ENCODE assay signal across 9 mouse cellular contexts in genomic region chr17:11912872-11913365, GRCm38 (mm10).
DNase-seq lines count a peak whose midpoint lies in the region; ATAC-seq and TF ChIP-seq lines count a peak whose summit lies in the region.
"Had no signal": no experiment of that assay in that cellular context is flagged by ENCODE, and none has a peak within 500 bp of the region (broad histone marks: within the 10 kb centered on the region; RNA-seq: fewer than 3 reads in every experiment).

No protein-coding gene starts in this region.

- peak; percentile 55 for DNase-seq in lung, embryonic 14.5 days
- no peak for DNase-seq in lung, postnatal 4 days
- DNase-seq in cerebellum, postnatal 25 days: peak; percentile 63
- DNase-seq in kidney, postnatal 0 days (ENCODE audit: low spot score): peak; percentile 44
- DNase-seq in ovary, postnatal 10 days (ENCODE audit: low spot score): no peak
- DNase-seq in thymus, postnatal 36 days: no peak

- H3K27me3 ChIP-seq in lung, embryonic 14.5 days (ENCODE audit: insufficient read depth, low read length): peaks cover 21% of the 10 kb centered on the region
- H3K27me3 ChIP-seq in heart, embryonic 16.5 days (ENCODE audit: control insufficient read depth, insufficient read depth, low read length): peaks cover 17% of the 10 kb centered on the region; the same call in 1 of the 2 replicates
- H3K27me3 ChIP-seq in kidney, postnatal 0 days (ENCODE audit: insufficient read depth, low read length): peaks cover 5% of the 10 kb centered on the region; the same call in 1 of the 2 replicates
- H3K27me3 ChIP-seq in neural tube, embryonic 12.5 days (replicated peaks): no peaks in the 10 kb centered on the region; the same call in 1 of the 2 replicates
- H3K27me3 ChIP-seq: Patski had no signal

- H3K27ac ChIP-seq in lung, embryonic 14.5 days (ENCODE audit: low read depth): no peak overlapping the region
- no peak overlapping the region for H3K27ac ChIP-seq in heart, embryonic 16.5 days (ENCODE audit: low read length)
- H3K27ac ChIP-seq in kidney, postnatal 0 days: no peak overlapping the region
- H3K27ac ChIP-seq in neural tube, embryonic 12.5 days: no peak overlapping the region

- H3K36me3 ChIP-seq in lung, embryonic 14.5 days (ENCODE audit: insufficient read depth): no peaks in the 10 kb centered on the region
- H3K36me3 ChIP-seq in heart, embryonic 16.5 days (ENCODE audit: control insufficient read depth, insufficient read depth): no peaks in the 10 kb centered on the region
- H3K36me3 ChIP-seq in kidney, postnatal 0 days (ENCODE audit: insufficient read depth, low read length): no peaks in the 10 kb centered on the region
- H3K36me3 ChIP-seq in neural tube, embryonic 12.5 days: no peaks in the 10 kb centered on the region

- ATAC-seq in lung, embryonic 14.5 days (ENCODE audit: insufficient read depth): no peak
- ATAC-seq in heart, embryonic 16.5 days (replicated peaks; ENCODE audit: extremely low read depth, insufficient read depth, low FRiP score): no peak
- ATAC-seq in kidney, postnatal 0 days (replicated peaks; ENCODE audit: low FRiP score, low read depth): no peak
- ATAC-seq in neural tube, embryonic 12.5 days (ENCODE audit: low FRiP score, low read depth): no peak; the same call in 1 of the 2 replicates
- ATAC-seq: Patski had no signal

- H3K9me3 ChIP-seq in lung, embryonic 14.5 days (ENCODE audit: low read depth, low read length): no peaks in the 10 kb centered on the region
- H3K9me3 ChIP-seq in heart, embryonic 16.5 days (replicated peaks; ENCODE audit: control insufficient read depth, low read length): peaks cover under 1% of the 10 kb centered on the region; the same call in 1 of the 2 replicates
- no peaks in the 10 kb centered on the region for H3K9me3 ChIP-seq in kidney, postnatal 0 days (replicated peaks; ENCODE audit: low read length)
- no peaks in the 10 kb centered on the region for H3K9me3 ChIP-seq in neural tube, embryonic 12.5 days

- TF ChIP-seq CTCF in lung, embryonic 14.5 days (IDR thresholded peaks at IDR 0.05; ENCODE audit: low read depth): no peak
- no peak for TF ChIP-seq CTCF in kidney, postnatal 0 days (IDR thresholded peaks at IDR 0.05; ENCODE audit: low read depth)

- WGBS in lung, embryonic 14.5 days: 2% methylated on average over 19 of the region's 19 CpGs
- WGBS in heart, embryonic 16.5 days: 2% methylated on average over 19 of the region's 19 CpGs
- WGBS in kidney, postnatal 0 days: under 1% methylated on average over 19 of the region's 19 CpGs
- 2% methylated on average over 19 of the region's 19 CpGs for WGBS in neural tube, embryonic 12.5 days

- H3K9ac ChIP-seq in lung, embryonic 14.5 days: peak overlapping the region; percentile 16; the same call in 1 of the 2 replicates
- 0 out of 2 replicates have a peak overlapping the region, but pooled peaks have one; percentile 43 for H3K9ac ChIP-seq in heart, embryonic 16.5 days (ENCODE audit: low read length)
- no peak overlapping the region for H3K9ac ChIP-seq in kidney, postnatal 0 days (ENCODE audit: low read depth, low read length)
- H3K9ac ChIP-seq in neural tube, embryonic 12.5 days: no peak overlapping the region

- H3K4me3 ChIP-seq in lung, embryonic 14.5 days (ENCODE audit: low read depth, low read length): peak overlapping the region; percentile 14; the same call in 1 of the 2 replicates
- peak overlapping the region; percentile 46 for H3K4me3 ChIP-seq in heart, embryonic 16.5 days (ENCODE audit: low read length)
- H3K4me3 ChIP-seq in kidney, postnatal 0 days (replicated peaks; ENCODE audit: low read depth, low read length): peak overlapping the region; percentile 24
- no peak overlapping the region for H3K4me3 ChIP-seq in neural tube, embryonic 12.5 days

- H3K4me1 ChIP-seq in lung, embryonic 14.5 days (ENCODE audit: insufficient read depth): no peaks in the 10 kb centered on the region
- no peaks in the 10 kb centered on the region for H3K4me1 ChIP-seq in heart, embryonic 16.5 days (ENCODE audit: control insufficient read depth, insufficient read depth, low read length)
- 0 out of 2 replicates have a peak, but pooled peaks cover 3% of the 10 kb centered on the region for H3K4me1 ChIP-seq in kidney, postnatal 0 days (replicated peaks; ENCODE audit: insufficient read depth, low read length)
- H3K4me1 ChIP-seq in neural tube, embryonic 12.5 days: peaks cover 9% of the 10 kb centered on the region; the same call in 1 of the 2 replicates

- H3K4me2 ChIP-seq in lung, embryonic 14.5 days: peak overlapping the region; percentile 56
- peak overlapping the region; percentile 76 for H3K4me2 ChIP-seq in heart, embryonic 16.5 days (ENCODE audit: low read depth, low read length)
- H3K4me2 ChIP-seq in kidney, postnatal 0 days (ENCODE audit: low read length): peak overlapping the region; percentile 58
- H3K4me2 ChIP-seq in neural tube, embryonic 12.5 days (replicated peaks): peak overlapping the region; percentile 61

Comparison
In these comparisons a context has a peak if more than half of its experiments do, and no peak if none do; other contexts are left out.
1. DNase-seq: peak in lung, embryonic 14.5 days (single experiment), cerebellum, postnatal 25 days (2 of 2) and kidney, postnatal 0 days (single experiment); none in lung, postnatal 4 days (0 of 2), ovary, postnatal 10 days (single experiment) and thymus, postnatal 36 days (0 of 2).
2. H3K9ac ChIP-seq: peak in lung, embryonic 14.5 days (single experiment) and heart, embryonic 16.5 days (single experiment); none in kidney, postnatal 0 days (single experiment) and neural tube, embryonic 12.5 days (single experiment).
3. Peak in every context shown above with its lines, with median percentiles within 50 percentile points of each other: H3K4me2 ChIP-seq.